In genomic region chr17:80601371-80601770, GRCm38 (mm10) we compare ENCODE assay signal across 8 mouse cellular contexts. TPM values are rescaled to one million over a fixed set of nuclear protein-coding genes. Genes with fewer than 3 reads are reported as not detected.
A peak's percentile ranks its signal among the peaks of the same experiment; 100 is the strongest.
DNase-seq lines count a peak whose midpoint lies in the region; ATAC-seq and TF ChIP-seq lines count a peak whose summit lies in the region.

No protein-coding gene starts in this region.

- no peak overlapping the region for H3K9ac ChIP-seq in kidney, embryonic 16.5 days (replicated peaks; ENCODE audit: low read length)
- H3K9ac ChIP-seq in forebrain, embryonic 12.5 days, result no peak overlapping the region
- H3K9ac ChIP-seq in neural tube, embryonic 11.5 days (ENCODE audit: low read length), result no peak overlapping the region

- TF ChIP-seq CTCF in Patski (IDR thresholded peaks at IDR 0.05), result peak; percentile 63

- POLR2A ChIA-PET in Patski (lab: Charles Lee), result interaction anchor here (0.7 kb wide), 1 partner anchor 74 kb away, joined by 4 read pairs; no protein-coding TSS in a partner anchor

- CTCF ChIA-PET in Patski (lab: Charles Lee), result interaction anchor here (0.7 to 1.3 kb wide), 2 partner anchors 9 kb away, joined by 4 read pairs; no protein-coding TSS in a partner anchor

- H3K9me3 ChIP-seq in kidney, embryonic 16.5 days (ENCODE audit: low read length), result 0 out of 2 replicates have a peak, but pooled peaks cover 6% of the 10 kb centered on the region
- 0 out of 2 replicates have a peak, but pooled peaks cover 4% of the 10 kb centered on the region for H3K9me3 ChIP-seq in forebrain, embryonic 12.5 days
- no peaks in the 10 kb centered on the region for H3K9me3 ChIP-seq in neural tube, embryonic 11.5 days (ENCODE audit: control insufficient read depth, low read length)

- no peaks in the 10 kb centered on the region for H3K4me1 ChIP-seq in kidney, embryonic 16.5 days (ENCODE audit: insufficient read depth, low read length)
- no peaks in the 10 kb centered on the region for H3K4me1 ChIP-seq in forebrain, embryonic 12.5 days
- no peaks in the 10 kb centered on the region for H3K4me1 ChIP-seq in neural tube, embryonic 11.5 days (ENCODE audit: control insufficient read depth, insufficient read depth, low read length)

- in situ Hi-C loops in Patski (cut with MboI; ENCODE audit: low pct_unique_long_range_greater_than_20kb), result no loop called here

- ATAC-seq in kidney, embryonic 16.5 days (ENCODE audit: low FRiP score, low TSS enrichment), result no peak
- ATAC-seq in Patski, result no peak
- ATAC-seq in forebrain, embryonic 12.5 days (ENCODE audit: low FRiP score), result 0 out of 2 replicates have a peak, but pooled peaks have one; percentile 23
- ATAC-seq in neural tube, embryonic 11.5 days (ENCODE audit: insufficient read depth, low FRiP score, low TSS enrichment), result no peak

- intact Hi-C loops in left cerebral cortex, postnatal 4 days (cut with DNase I), result no loop called here

- no peak overlapping the region for H3K4me2 ChIP-seq in kidney, embryonic 16.5 days (replicated peaks; ENCODE audit: low read depth, low read length)
- H3K4me2 ChIP-seq in forebrain, embryonic 12.5 days, result no peak overlapping the region
- no peak overlapping the region for H3K4me2 ChIP-seq in neural tube, embryonic 11.5 days (ENCODE audit: low read depth)

- no peak overlapping the region for H3K4me3 ChIP-seq in kidney, embryonic 16.5 days (ENCODE audit: low read length)
- H3K4me3 ChIP-seq in forebrain, embryonic 12.5 days (replicated peaks), result no peak overlapping the region
- no peak overlapping the region for H3K4me3 ChIP-seq in neural tube, embryonic 11.5 days (ENCODE audit: low read depth, low read length)

- DNase-seq in kidney, postnatal 10 days, result peak; percentile 63
- no peak for DNase-seq in Patski (ENCODE audit: low read depth, low spot score)
- peak; percentile 26 for DNase-seq in c-Kit-positive CD71-positive TER-119-positive erythroid progenitor cells, embryonic 14.5 days (ENCODE audit: low spot score)
- DNase-seq in left cerebral cortex, postnatal 4 days, result peak; percentile 65
- peak; percentile 55 for DNase-seq in neural tube, embryonic 11.5 days (ENCODE audit: low spot score)
- DNase-seq in spleen, adult 12 weeks (ENCODE audit: low spot score), result no peak

- H3K36me3 ChIP-seq in kidney, embryonic 16.5 days (ENCODE audit: insufficient read depth, low read length), result peaks cover 64% of the 10 kb centered on the region
- peaks cover 73% of the 10 kb centered on the region for H3K36me3 ChIP-seq in forebrain, embryonic 12.5 days (replicated peaks)
- H3K36me3 ChIP-seq in neural tube, embryonic 11.5 days (ENCODE audit: control insufficient read depth, insufficient read depth, low read length), result peaks cover 23% of the 10 kb centered on the region

- WGBS in kidney, embryonic 16.5 days, result 64% methylated on average over 13 of the region's 13 CpGs
- 60% methylated on average over 13 of the region's 13 CpGs for WGBS in forebrain, embryonic 12.5 days
- 64% methylated on average over 13 of the region's 13 CpGs for WGBS in neural tube, embryonic 11.5 days

- H3K27ac ChIP-seq in kidney, embryonic 16.5 days (ENCODE audit: low read length), result no peak overlapping the region
- no peak overlapping the region for H3K27ac ChIP-seq in forebrain, embryonic 12.5 days
- H3K27ac ChIP-seq in neural tube, embryonic 11.5 days (ENCODE audit: low read depth, low read length), result no peak overlapping the region

- H3K27me3 ChIP-seq in kidney, embryonic 16.5 days (ENCODE audit: insufficient read depth, low read length), result no peaks in the 10 kb centered on the region
- H3K27me3 ChIP-seq in Patski, result no peaks in the 10 kb centered on the region
- H3K27me3 ChIP-seq in forebrain, embryonic 12.5 days, result no peaks in the 10 kb centered on the region
- no peaks in the 10 kb centered on the region for H3K27me3 ChIP-seq in neural tube, embryonic 11.5 days (ENCODE audit: control insufficient read depth, insufficient read depth, low read length)

RNA-seq across cellular contexts. Expression of gene Cdkl4, which starts 23.8 kb away (rescaled TPM):
- polyA plus RNA-seq in kidney, embryonic 16.5 days (2015; fragmentation: Nextera tagmentation; extraction: Ambion mirVana), result 0.80 and 0.99 TPM in 2 replicates
- 0.04 TPM for polyA plus RNA-seq in Patski (2021)
- 1.5 TPM in 2 replicates for polyA plus RNA-seq in forebrain, embryonic 12.5 days (2016; fragmentation: Nextera tagmentation; extraction: Ambion mirVana)
- 1 to 10 TPM; 5.8 to 6.1 TPM for total RNA-seq in left cerebral cortex, postnatal 4 days (2021)
- polyA plus RNA-seq in neural tube, embryonic 11.5 days (2014; fragmentation: Nextera tagmentation; extraction: Ambion mirVana), result 4.9 and 7.3 TPM in 2 replicates

Comparison
In these comparisons a context has a peak if more than half of its experiments do, and no peak if none do; other contexts are left out.
1. DNase-seq: peak in kidney, postnatal 10 days (single experiment), c-Kit-positive CD71-positive TER-119-positive erythroid progenitor cells, embryonic 14.5 days (single experiment), left cerebral cortex, postnatal 4 days (single experiment) and neural tube, embryonic 11.5 days (single experiment); none in Patski (single experiment) and spleen, adult 12 weeks (single experiment).